Mouse (Mus musculus) heart, postnatal 14 days (tissue): Measurements from ENCODE around the gene Paqr4. TPM values are rescaled to one million over a fixed set of nuclear protein-coding genes. Genes with fewer than 3 reads are reported as not detected.
"Not testable (repeated sequence)": the region's sequence is repeated elsewhere in the genome, so short reads cannot be mapped to it uniquely, and the experiment has no call there.

Source experiments
- DNase-seq, 2 experiments: peaks; one replicate each; pipeline ENCODE4 v3.0.0; 2021 to 2022
- intact Hi-C: fragments of 180-260 bp; cut with DNase I; formaldehyde crosslinking; loops from one replicate; pipeline ENCODE4 v1.15.1; 2025
- long read RNA-seq, 2 experiments: library from polyadenylated mRNA; stranded (forward); transcript quantifications; one replicate each; pipeline ENCODE4 v2.0.0; 2021
- total RNA-seq, 2 experiments: library from RNA; stranded (reverse); gene quantifications; 2 replicates each; pipeline ENCODE4 v1.2.3; 2021

Paqr4 gene
- total RNA-seq: 10 to 100 TPM; 21.8 to 23.4 TPM
- long read RNA-seq, experiment 1, transcript Paqr4-201 (3 exons, 2,575 nt): major isoform, 54 of 67 reads
- long read RNA-seq, experiment 1, partial matches to known transcripts: 1 of 67 reads
- long read RNA-seq, experiment 1, other reads (novel, unspliced or antisense): 12 of 67 reads
- long read RNA-seq, experiment 2, transcript Paqr4-201 (3 exons, 2,575 nt): major isoform, 46 of 49 reads
- long read RNA-seq, experiment 2, partial matches to known transcripts: 0 of 49 reads
- long read RNA-seq, experiment 2, other reads (novel, unspliced or antisense): 3 of 49 reads

DNA sequence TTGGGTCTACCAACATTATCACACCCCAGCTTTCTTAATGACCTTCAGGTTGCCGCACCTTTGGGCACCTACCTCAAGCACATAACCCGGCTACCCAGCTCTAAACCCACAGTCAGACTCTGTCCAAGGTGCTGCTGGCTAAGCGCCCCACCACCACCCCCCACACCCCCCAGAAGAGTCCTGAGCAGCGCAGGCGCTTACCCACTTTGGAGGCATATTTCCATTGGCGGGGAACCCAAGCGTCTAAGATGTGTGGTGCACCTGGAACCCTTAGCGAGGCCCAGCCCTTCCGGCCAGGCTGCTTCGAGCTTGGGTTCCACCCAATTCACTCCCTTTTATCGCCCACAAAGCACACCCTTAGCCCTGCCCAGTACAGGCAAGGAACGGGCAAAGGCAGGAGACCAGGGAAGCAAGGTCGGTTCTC, at the start of gene Paqr4:
Paqr4 (minus strand) TSS at position 270 of the 424 bp plus-strand sequence.
- intact Hi-C loops: no loop called here
- peak in 1 of 2 experiments; percentile 20 for DNase-seq

DNA sequence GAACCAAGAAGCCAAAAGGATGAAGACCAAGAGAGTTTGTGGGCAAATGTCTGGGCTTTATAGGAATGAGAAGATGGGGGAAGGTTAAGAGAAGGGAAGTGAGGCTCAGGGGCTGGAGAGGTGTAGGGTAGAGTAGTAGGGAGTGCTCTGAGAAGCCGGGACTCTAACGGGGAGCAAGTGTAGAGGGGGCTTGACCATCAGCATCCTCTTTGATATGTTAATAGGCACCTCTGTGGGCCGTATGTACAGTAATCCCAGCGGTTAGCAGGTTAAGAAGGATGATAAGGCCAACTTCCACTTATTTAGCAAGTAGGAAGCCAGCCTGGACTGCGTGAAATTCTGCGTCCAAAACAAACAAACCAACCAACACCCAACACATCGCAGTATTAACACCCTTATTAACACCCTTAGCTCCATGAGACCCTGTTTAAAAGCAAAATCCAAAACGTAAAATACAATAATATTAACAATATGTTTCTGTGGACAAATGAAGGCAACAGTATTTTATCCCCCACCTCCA, 49.1 kb upstream of the Paqr4 start:
- no peak for DNase-seq
- intact Hi-C loops: loop anchor here (5.0 kb wide), 1 partner anchor 43 kb away; the partner anchor contains the start of gene Kremen2

DNA sequence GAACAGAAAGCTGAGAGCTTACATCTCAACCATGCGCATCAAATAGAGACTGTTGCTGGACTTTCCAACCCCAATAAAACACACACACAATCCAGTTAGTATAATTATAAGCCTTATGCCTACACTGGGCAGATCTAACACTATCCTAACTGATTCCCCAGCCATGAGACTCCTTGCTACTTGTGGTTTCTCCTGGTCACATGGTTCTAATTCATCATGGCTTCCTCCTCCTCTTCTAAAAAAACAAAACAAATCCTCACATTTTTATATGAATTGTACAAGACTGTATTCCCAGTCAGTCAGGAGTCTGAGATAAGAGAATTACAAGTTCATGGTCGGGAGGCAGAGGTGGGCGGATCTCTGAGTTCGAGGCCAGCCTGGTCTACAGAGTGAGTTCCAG, 48.3 kb upstream of the Paqr4 start:
- intact Hi-C loops: loop anchor here (5.0 kb wide), 1 partner anchor 42 kb away; the partner anchor contains the start of gene Kremen2
- DNase-seq: no peak

DNA sequence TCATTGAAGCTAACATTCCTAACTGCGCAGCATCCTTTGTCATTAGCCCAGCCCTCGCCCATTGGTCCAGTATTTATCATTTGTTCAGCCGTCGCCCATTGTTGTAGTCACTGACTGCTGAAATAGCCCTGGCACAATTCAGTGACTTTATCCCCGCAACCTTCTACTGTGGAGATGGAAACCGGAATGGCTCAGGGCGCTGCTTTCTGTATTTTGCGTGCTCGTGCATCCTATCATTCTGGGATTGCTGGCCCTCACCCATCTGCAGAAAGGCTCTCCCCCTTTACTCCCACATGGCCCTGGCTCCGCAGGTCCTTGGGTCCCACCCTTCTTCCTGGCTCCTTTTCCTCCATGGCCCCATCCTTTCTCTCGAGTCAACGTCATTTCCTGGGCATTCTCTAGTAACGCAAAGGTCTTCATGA, 45.9 kb upstream of the Paqr4 start:
- DNase-seq: peak in 1 of 2 experiments; percentile 5
- intact Hi-C loops: loop anchor here (5.0 kb wide), 1 partner anchor 39 kb away; the partner anchor contains the start of gene Kremen2

DNA sequence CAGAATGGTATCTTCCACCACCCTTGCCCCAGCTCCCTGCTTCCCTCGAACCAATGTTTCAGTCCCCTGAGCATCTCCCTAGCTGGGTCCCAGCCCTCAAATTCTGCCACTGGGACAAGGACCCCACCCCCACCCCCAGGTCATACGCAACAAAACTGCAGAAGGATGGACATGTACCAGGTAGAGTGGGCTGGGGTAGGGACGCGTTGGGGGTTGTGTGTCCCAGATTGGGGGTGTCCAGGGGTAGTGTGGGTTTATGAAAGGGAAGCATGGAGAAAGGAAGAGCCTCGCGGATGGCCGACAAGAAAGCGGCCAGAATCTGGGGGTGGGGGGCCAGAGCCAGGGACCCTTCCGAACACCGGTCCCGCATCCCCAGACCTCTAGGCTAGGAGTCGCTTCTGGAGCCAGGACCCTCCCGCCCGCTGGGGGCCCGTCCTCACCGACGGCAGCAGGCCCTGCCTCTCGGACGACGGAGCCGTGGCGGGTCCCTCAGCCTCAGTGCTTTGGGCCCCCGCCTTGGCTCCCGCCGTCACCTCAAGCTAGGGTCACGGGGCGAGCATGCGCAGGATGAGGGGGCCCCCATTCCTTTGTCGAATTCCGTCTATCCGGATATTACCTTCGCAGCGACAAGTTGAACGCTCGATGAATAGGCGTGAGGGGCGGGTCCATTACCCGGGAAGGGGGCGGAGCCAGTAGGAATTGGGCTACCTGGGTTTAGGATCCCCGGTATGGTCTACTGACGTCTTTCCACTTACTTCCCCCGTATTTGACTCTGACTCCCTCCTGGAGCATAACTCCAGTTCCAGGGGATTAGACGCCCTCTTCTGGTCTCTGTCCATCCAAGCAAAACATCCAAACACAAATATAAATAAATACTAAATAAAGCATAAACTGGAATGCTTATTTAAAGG, 45.1 kb upstream of the Paqr4 start, which contains the start of gene Flywch2:
Flywch2 (minus strand) TSS at position 521 of the 911 bp plus-strand sequence.
- peak; percentile 55 to 70 for DNase-seq
- intact Hi-C loops: loop anchor here (5.0 kb wide), 1 partner anchor 39 kb away; the partner anchor contains the start of gene Kremen2

DNA sequence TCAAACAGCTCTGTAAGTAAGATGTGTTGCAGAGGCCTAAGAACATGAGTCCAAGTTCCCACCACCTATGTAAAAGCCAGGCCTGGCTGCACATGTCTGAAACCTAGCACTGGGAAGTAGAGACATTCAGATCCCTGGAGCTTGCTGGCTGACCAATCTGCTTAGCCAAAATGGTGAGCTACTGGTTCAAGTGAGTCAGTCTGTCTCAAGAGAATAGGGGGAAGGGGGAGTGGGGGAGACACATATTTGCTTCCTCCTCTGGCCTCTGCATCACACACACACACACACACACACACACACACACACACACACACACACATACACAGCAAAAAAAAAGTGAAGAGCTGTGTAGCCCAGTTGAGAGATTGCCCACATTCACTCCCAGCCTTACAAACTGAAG, 42.7 kb upstream of the Paqr4 start:
- no peak for DNase-seq
- intact Hi-C loops: no loop called here

DNA sequence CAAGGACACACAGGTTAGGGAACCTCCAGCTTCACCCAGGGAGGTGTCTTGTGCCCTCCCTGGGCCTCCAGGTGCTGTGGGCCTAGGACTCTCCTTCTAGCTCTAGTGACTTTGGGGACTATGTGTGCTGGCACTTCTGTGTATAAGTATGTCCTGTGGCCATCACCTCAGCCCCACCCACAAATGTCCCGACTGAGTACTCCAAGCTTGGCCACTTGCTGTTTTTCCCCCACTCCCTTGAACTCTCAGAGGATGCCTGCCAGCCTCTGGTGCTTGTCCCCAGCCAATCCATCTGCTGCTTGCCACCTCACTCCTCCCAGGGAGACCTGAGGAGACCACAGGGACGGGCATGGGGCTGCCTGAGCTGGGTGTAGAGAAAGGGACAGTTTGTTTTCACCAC, 37.8 kb upstream of the Paqr4 start:
- intact Hi-C loops: loop anchor here (5.0 kb wide), 1 partner anchor 74 kb away; no protein-coding TSS in a partner anchor
- DNase-seq: no peak

DNA sequence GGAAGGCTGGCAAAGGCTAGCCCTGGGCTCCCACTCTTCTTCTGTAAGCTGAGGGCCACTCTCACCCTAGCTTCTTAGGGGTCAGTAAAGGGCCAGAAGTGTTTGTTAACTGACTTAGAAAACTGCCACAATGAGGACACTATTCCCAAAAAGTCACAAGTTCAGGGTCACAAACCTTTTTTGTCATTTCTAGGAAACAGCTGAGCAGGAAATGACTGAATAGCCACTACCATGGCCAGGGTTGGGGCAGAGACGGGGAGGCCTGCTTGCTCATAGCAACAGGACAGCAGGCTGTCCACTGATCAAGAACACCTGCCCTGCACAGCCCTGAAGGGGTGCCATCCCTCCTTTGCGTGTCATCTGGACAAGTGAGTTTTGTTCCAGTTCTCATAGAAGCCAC, 36.5 kb upstream of the Paqr4 start:
- intact Hi-C loops: loop anchor here (5.0 kb wide), 1 partner anchor 75 kb away; no protein-coding TSS in a partner anchor
- no peak for DNase-seq

DNA sequence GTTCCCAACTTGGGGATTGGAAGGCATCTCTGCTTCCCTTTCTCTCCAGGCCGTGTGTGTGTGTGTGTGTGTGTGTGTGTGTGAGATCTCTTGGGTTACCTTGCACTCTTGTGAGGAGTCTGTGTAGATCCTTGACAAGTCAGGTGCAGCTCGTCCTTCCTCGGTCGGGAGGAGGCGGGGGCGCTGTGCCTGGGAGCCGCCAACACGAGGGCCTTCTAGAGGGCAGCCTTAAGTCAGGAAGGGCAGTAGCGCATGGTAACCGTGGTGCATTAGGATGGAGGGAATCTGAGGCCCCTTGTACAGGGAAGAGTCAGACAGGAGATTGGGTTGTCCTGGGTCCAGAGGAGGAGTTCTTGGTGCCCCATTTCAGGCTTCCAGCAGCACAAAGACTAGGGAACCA, 35.5 kb upstream of the Paqr4 start:
- intact Hi-C loops: loop anchor here (5.0 kb wide), 1 partner anchor 76 kb away; no protein-coding TSS in a partner anchor
- DNase-seq: no peak

DNA sequence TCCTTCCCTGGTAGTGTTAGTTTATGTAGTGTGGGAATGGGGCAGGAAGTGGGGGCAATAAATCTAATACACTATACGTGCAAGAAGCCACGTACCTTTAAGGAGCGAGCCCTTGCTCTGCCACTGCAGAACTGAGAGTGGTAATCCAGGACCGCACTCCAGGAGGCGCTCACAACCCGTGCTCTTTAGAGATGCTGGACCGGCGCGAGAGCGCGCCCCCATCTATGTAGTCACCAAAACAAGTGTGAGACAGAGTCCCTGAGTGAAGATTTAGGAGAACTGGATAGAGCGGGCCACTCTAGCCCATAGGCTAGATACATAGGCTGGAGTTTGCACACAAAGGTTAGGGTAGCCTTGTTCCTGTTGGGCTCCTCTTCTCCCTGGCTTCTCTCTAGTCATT, 33.4 kb upstream of the Paqr4 start:
- intact Hi-C loops: loop anchor here (1.0 to 5.0 kb wide), 5 partner anchors 33 to 186 kb away; partner anchors contain the start of genes Elob, Prss32 and Prss41
- peak; percentile 84 to 89 for DNase-seq

DNA sequence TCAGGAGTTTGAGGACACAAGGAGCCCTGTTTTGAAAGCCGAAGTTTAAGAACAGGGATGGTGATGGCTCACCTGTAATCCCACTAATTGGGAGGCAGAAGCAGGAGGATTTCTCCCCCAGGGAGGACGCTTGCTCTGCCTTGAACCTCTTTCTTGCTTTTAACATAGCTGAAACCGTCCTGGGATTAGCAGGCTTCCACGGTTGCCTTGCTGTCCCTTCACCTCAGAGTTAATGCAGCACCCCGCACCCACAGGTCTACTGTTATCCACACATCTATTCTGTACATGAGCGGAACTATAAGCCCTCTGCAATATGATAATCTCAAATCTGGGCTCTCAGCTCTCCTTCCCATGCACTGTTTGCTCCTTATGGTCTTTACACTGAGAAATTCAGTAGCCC, 33.0 kb upstream of the Paqr4 start:
- intact Hi-C loops: loop anchor here (1.0 to 5.0 kb wide), 5 partner anchors 34 to 187 kb away; partner anchors contain the start of genes Elob, Prss32 and Prss41
- no peak for DNase-seq

DNA sequence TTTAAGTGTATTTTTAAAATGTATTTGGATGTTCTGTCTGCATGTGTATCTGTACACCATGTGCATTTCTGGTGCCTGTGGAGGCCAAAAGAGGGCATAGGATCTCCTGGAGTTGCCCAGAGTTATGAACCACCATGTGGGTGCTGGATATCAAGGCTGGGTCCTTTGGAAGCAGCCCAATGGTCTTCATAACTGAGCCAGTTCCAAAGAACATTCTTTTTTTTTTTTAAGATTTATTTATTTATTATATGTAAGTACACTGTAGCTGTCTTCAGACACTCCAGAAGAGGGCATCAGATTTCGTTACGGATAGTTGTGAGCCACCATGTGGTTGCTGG, 31.5 kb upstream of the Paqr4 start:
- not testable (repeated sequence) for DNase-seq
- intact Hi-C loops: loop anchor here (5.0 kb wide), 2 partner anchors 35 to 70 kb away; partner anchors contain the start of genes Prss32 and Prss41

DNA sequence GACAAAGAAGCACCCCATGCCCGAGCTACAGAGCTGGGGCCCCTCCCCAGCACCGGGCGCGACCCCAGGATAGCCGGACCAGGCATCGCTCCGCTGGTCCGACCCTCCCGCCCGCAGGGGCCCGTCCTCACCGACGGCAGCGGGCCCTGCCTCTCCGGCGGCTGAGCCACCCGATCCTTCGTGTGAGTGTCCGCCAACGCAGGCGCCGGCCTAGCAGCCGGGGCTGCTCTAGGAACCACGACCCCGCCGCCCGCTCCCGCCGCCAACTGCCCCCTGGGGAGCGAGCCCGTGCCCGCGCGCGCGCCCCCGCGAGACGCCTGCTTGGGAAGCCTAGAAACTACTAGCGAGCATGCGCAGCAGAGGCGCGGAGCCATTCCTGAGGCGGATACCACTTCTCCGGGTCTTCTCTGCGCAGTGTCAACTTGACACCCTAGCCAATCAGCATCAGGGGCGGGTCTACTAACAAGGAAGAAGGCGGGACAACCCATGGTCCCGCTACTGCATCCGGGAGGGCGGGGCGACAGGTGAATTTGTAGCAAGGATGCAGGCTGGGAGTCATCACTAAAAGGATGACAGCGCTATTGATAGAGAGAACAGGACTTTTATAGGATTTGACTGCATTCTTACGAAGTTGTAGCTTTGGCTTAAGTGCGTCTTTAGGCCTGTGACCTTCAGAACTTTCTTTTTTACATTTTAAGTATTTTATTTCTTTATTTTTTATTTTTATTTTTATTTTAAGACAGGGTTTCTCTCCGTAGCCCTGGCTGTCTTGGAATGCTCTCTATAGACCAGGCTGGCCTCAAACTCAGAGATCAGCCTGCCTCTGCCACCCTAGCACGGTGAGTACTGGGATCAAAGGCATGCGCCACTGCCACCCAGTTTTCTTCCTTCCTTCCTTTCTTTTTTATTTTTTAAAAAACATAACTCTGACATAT, 30.9 kb upstream of the Paqr4 start, which contains the start of gene Flywch1:
Flywch1 (minus strand) TSS at position 319 of the 935 bp plus-strand sequence.
- DNase-seq: peak; percentile 98
- intact Hi-C loops: loop anchor here (2.0 to 5.0 kb wide), 3 partner anchors 21 to 71 kb away; partner anchors contain the start of genes Prss32 and Prss41

DNA sequence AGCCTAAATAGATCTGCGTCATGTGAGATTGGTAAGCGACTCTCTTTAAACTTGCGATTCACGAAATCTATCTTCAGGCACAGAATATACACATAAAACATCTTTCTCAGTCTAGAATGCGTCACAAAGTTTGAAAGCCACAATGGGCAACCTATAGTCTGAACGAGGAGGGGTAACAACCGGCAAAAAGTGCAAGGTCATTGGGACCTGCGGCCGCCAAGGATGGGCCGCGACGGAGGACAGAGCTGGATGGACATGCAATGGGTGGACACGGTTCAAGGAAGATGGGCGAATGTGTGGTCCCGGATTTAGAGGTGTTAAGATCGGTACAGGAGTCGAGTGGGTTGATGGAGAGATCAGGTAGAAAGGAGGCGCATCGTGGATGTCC, 30.2 kb upstream of the Paqr4 start:
- DNase-seq: no peak
- intact Hi-C loops: loop anchor here (2.0 to 5.0 kb wide), 3 partner anchors 20 to 71 kb away; partner anchors contain the start of genes Prss32 and Prss41

DNA sequence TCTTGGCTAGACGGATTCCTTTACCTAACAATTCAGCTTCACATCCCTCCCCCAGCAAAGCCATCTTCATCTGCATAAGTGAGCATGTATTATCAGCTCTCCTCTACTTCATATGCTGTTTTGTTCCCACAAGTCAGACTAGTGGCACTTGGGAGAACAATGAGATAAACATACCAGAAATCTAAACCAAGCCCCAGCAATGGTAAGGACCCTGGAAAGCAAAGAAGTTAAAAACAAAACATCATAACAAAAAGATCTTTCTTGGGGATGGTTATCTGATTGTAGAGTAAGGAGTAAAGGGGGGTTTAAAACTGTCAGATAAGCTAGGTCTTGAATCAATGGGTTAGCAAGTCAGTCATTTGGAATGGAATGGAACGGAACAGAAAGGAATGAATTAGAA, 29.8 kb upstream of the Paqr4 start:
- intact Hi-C loops: loop anchor here (2.0 to 5.0 kb wide), 3 partner anchors 20 to 72 kb away; partner anchors contain the start of genes Prss32 and Prss41
- DNase-seq: no peak

DNA sequence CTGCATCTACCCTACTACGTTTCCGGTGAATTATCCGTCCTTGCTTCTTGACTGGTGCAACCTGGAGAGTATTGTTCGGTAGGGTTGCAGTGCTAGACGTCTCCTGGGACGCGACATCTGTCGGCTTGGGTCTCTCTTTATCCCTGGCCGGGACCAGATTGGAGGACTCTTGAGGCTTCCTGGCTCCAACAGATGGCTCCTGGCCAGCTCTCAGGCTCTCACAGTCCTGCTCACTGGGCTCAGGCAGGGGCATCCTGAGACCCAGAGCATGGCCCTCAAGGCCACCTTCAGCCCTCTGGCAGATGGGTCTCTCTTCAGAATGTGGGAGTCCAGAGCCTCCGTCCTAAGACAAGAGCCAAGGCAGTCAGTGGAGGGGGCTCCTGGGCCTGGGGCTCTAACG, 22.3 kb upstream of the Paqr4 start:
- intact Hi-C loops: no loop called here
- DNase-seq: no peak

DNA sequence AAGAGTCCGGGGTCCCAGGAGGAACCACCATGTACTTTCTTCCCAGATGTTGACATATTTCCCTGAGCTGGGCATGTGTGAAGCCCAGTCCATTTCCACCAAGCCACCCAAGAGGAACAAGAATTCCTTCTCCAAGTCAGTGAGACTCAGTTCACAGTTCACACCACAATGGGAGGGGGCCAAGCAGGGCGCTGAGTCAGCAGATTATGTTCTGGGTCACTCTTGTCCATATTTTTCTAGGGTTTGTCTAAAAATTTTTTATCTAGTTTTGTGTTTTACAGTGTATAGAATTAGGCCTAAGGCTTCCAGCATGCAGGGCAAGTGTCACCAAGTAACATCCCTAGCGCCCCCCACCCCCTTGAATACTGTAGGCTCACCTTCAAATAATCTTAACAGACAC, 20.5 kb upstream of the Paqr4 start:
- intact Hi-C loops: no loop called here
- DNase-seq: no peak

DNA sequence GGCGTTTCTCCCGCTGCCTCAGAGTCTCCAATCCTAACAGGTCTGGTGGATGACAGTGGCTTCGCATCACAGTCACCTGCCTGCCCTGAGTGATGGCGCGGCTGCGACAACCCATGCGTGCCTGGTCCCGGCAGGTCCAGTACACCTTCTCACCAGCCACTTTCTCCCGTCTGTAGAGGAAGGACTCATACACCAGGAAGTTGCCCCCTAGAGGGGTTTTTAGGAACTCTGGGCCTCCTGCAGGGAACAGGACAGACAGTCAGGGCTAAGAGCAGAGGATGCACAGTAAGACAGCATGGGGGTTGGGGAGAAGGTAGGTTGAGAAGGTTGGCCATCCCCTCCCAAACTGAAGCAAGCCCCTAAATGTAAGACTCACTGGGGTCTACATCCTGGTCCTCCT, 19.6 kb upstream of the Paqr4 start:
- no peak for DNase-seq
- intact Hi-C loops: no loop called here

DNA sequence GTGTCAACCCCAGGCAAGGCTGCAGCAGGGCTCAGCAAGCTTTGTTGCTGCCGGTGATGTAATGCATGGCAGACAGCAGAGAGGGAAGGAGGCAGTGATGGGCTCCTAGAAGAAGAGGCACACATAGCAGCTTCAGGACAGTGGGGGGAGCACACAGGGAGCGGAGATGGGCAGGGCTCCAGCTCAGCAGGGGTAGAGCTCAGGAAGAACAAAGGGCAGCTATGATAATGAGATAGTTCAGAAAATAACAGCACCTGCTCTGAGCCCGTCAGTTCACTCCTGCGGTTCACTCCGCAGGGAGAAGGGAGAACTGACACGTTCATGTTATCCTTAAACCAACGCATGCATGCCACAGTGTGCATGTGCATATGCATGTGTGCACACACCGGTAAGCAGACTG, 18.1 kb upstream of the Paqr4 start:
- intact Hi-C loops: no loop called here
- DNase-seq: no peak
